Mouse (Mus musculus): ENCODE data around the gene Prkce. TPM values are rescaled to one million over a fixed set of nuclear protein-coding genes. Genes with fewer than 3 reads are reported as not detected.

Prkce gene
- polyA plus RNA-seq, 1 experiment from 2014 or later = 1.9 TPM

- Histone ChIP-seq H3K4me3 (no peak overlapping the region), H3K4me2 (peak overlapping the region; percentile 43), H3K9me3 (replicated peaks) (no peaks in the 10 kb centered on the region), H3K9ac (no peak overlapping the region), H3K36me3 (no peaks in the 10 kb centered on the region), H3K27ac (no peak overlapping the region), H3K27me3 (replicated peaks) (peaks cover 6% of the 10 kb centered on the region; the same call in 1 of the 2 replicates), H3K4me1 (peaks cover 23% of the 10 kb centered on the region)
- 17% methylated on average over 17 of the region's 17 CpGs for WGBS (ENCODE audit: insufficient replicate concordance)
- no peak for ATAC-seq
Measured at GRCm38 (mm10) chr17:86208057-86208820, 40.7 kb downstream of the Prkce start.

GRCm38 (mm10) chr17:86208821-86209186, 41.2 kb downstream of the Prkce start:
- H3K9me3 ChIP-seq (replicated peaks) = no peaks in the 10 kb centered on the region
- ATAC-seq = no peak
- no peaks in the 10 kb centered on the region for H3K36me3 ChIP-seq
- WGBS (ENCODE audit: insufficient replicate concordance) = 62% methylated on average over 5 of the region's 5 CpGs
- H3K9ac ChIP-seq = no peak overlapping the region
- no peak overlapping the region for H3K4me2 ChIP-seq
- H3K4me1 ChIP-seq = peaks cover 18% of the 10 kb centered on the region
- no peak overlapping the region for H3K4me3 ChIP-seq
- H3K27me3 ChIP-seq (replicated peaks) = peaks cover 6% of the 10 kb centered on the region; the same call in 1 of the 2 replicates
- H3K27ac ChIP-seq = no peak overlapping the region

- H3K4me2 ChIP-seq = no peak overlapping the region
- H3K36me3 ChIP-seq = no peaks in the 10 kb centered on the region
- no peak overlapping the region for H3K4me3 ChIP-seq
- H3K9ac ChIP-seq = no peak overlapping the region
- H3K9me3 ChIP-seq (replicated peaks) = no peaks in the 10 kb centered on the region
- H3K4me1 ChIP-seq = peaks cover 18% of the 10 kb centered on the region
- peaks cover 6% of the 10 kb centered on the region; the same call in 1 of the 2 replicates for H3K27me3 ChIP-seq (replicated peaks)
- WGBS (ENCODE audit: insufficient replicate concordance) = 66% methylated on average over 13 of the region's 13 CpGs
- no peak overlapping the region for H3K27ac ChIP-seq
- no peak for ATAC-seq
Measured at GRCm38 (mm10) chr17:86209680-86210251, 42.2 kb downstream of the Prkce start.

- 69% methylated on average over 3 of the region's 3 CpGs for WGBS (ENCODE audit: insufficient replicate concordance)
- H3K4me3 ChIP-seq = no peak overlapping the region
- H3K9me3 ChIP-seq (replicated peaks) = no peaks in the 10 kb centered on the region
- no peaks in the 10 kb centered on the region for H3K36me3 ChIP-seq
- ATAC-seq = no peak
- no peak overlapping the region for H3K27ac ChIP-seq
- H3K4me2 ChIP-seq = no peak overlapping the region
- H3K27me3 ChIP-seq (replicated peaks) = no peaks in the 10 kb centered on the region; the same call in 1 of the 2 replicates
- no peak overlapping the region for H3K9ac ChIP-seq
- H3K4me1 ChIP-seq = peaks cover 13% of the 10 kb centered on the region
Measured at GRCm38 (mm10) chr17:86212204-86212603, 44.6 kb downstream of the Prkce start.

- no peaks in the 10 kb centered on the region; the same call in 1 of the 2 replicates for H3K27me3 ChIP-seq (replicated peaks)
- H3K4me2 ChIP-seq = no peak overlapping the region
- H3K9ac ChIP-seq = no peak overlapping the region
- no peak overlapping the region for H3K27ac ChIP-seq
- no peaks in the 10 kb centered on the region for H3K36me3 ChIP-seq
- 32% methylated on average over 9 of the region's 9 CpGs for WGBS (ENCODE audit: insufficient replicate concordance)
- H3K9me3 ChIP-seq (replicated peaks) = no peaks in the 10 kb centered on the region
- H3K4me3 ChIP-seq = no peak overlapping the region
- ATAC-seq = no peak
- no peaks in the 10 kb centered on the region for H3K4me1 ChIP-seq
Measured at GRCm38 (mm10) chr17:86214285-86214684, 46.7 kb downstream of the Prkce start.

GRCm38 (mm10) chr17:86214741-86215140, 47.2 kb downstream of the Prkce start:
- WGBS (ENCODE audit: insufficient replicate concordance) = 68% methylated on average over 14 of the region's 14 CpGs

GRCm38 (mm10) chr17:86215771-86216170, 48.2 kb downstream of the Prkce start:
- H3K9ac ChIP-seq = no peak overlapping the region
- H3K4me1 ChIP-seq = no peaks in the 10 kb centered on the region
- H3K9me3 ChIP-seq (replicated peaks) = no peaks in the 10 kb centered on the region
- no peak overlapping the region for H3K27ac ChIP-seq
- no peak overlapping the region for H3K4me3 ChIP-seq
- no peaks in the 10 kb centered on the region; the same call in 1 of the 2 replicates for H3K27me3 ChIP-seq (replicated peaks)
- no peak overlapping the region for H3K4me2 ChIP-seq
- 59% methylated on average over 7 of the region's 7 CpGs for WGBS (ENCODE audit: insufficient replicate concordance)
- peak; percentile 37; the same call in 1 of the 2 replicates for ATAC-seq
- no peaks in the 10 kb centered on the region for H3K36me3 ChIP-seq

More at GRCm38 (mm10) chr17:86214741-86215140, 47.2 kb downstream of the Prkce start:
- H3K27me3 ChIP-seq (replicated peaks) = no peaks in the 10 kb centered on the region; the same call in 1 of the 2 replicates
- no peak overlapping the region for H3K4me2 ChIP-seq
- H3K9ac ChIP-seq = no peak overlapping the region
- no peaks in the 10 kb centered on the region for H3K4me1 ChIP-seq
- H3K27ac ChIP-seq = no peak overlapping the region
- no peaks in the 10 kb centered on the region for H3K36me3 ChIP-seq
- no peak for ATAC-seq
- H3K4me3 ChIP-seq = no peak overlapping the region
- H3K9me3 ChIP-seq (replicated peaks) = no peaks in the 10 kb centered on the region

GRCm38 (mm10) chr17:86217468-86217867, 49.9 kb downstream of the Prkce start:
- Histone ChIP-seq H3K4me2 (no peak overlapping the region), H3K27me3 (replicated peaks) (no peaks in the 10 kb centered on the region; the same call in 1 of the 2 replicates), H3K36me3 (no peaks in the 10 kb centered on the region), H3K9me3 (replicated peaks) (no peaks in the 10 kb centered on the region), H3K27ac (no peak overlapping the region), H3K4me3 (no peak overlapping the region), H3K4me1 (no peaks in the 10 kb centered on the region), H3K9ac (no peak overlapping the region)
- ATAC-seq = no peak
- WGBS (ENCODE audit: insufficient replicate concordance) = 66% methylated on average over 5 of the region's 5 CpGs

- no peak for ATAC-seq
- Histone ChIP-seq H3K4me2 (no peak overlapping the region), H3K4me1 (no peaks in the 10 kb centered on the region), H3K9ac (no peak overlapping the region), H3K9me3 (replicated peaks) (no peaks in the 10 kb centered on the region), H3K27me3 (replicated peaks) (no peaks in the 10 kb centered on the region; the same call in 1 of the 2 replicates), H3K36me3 (no peaks in the 10 kb centered on the region), H3K4me3 (no peak overlapping the region), H3K27ac (no peak overlapping the region)
- 51% methylated on average over 11 of the region's 11 CpGs for WGBS (ENCODE audit: insufficient replicate concordance)
Measured at GRCm38 (mm10) chr17:86218553-86218952, 51.0 kb downstream of the Prkce start.

- no peaks in the 10 kb centered on the region for H3K36me3 ChIP-seq
- H3K9me3 ChIP-seq (replicated peaks) = no peaks in the 10 kb centered on the region
- WGBS (ENCODE audit: insufficient replicate concordance) = 67% methylated on average over 10 of the region's 10 CpGs
Measured at GRCm38 (mm10) chr17:86225488-86226186, 58.1 kb downstream of the Prkce start.

GRCm38 (mm10) chr17:86226198-86226597, 58.6 kb downstream of the Prkce start:
- H3K4me1 ChIP-seq = no peaks in the 10 kb centered on the region
- no peak overlapping the region for H3K4me2 ChIP-seq
- H3K27ac ChIP-seq = no peak overlapping the region
- H3K27me3 ChIP-seq (replicated peaks) = no peaks in the 10 kb centered on the region
- H3K4me3 ChIP-seq = no peak overlapping the region
- no peaks in the 10 kb centered on the region for H3K36me3 ChIP-seq
- no peaks in the 10 kb centered on the region for H3K9me3 ChIP-seq (replicated peaks)
- 63% methylated on average over 8 of the region's 8 CpGs for WGBS (ENCODE audit: insufficient replicate concordance)
- ATAC-seq = no peak
- no peak overlapping the region for H3K9ac ChIP-seq

More at GRCm38 (mm10) chr17:86225488-86226186, 58.1 kb downstream of the Prkce start:
- Histone ChIP-seq H3K9ac (no peak overlapping the region), H3K4me3 (no peak overlapping the region), H3K4me1 (no peaks in the 10 kb centered on the region), H3K4me2 (no peak overlapping the region), H3K27me3 (replicated peaks) (no peaks in the 10 kb centered on the region), H3K27ac (no peak overlapping the region)
- no peak for ATAC-seq

- H3K27ac ChIP-seq = no peak overlapping the region
- WGBS (ENCODE audit: insufficient replicate concordance) = 74% methylated on average over 7 of the region's 7 CpGs
- no peak overlapping the region for H3K4me3 ChIP-seq
- H3K9ac ChIP-seq = no peak overlapping the region
- H3K4me2 ChIP-seq = no peak overlapping the region
- ATAC-seq = no peak
- no peaks in the 10 kb centered on the region for H3K9me3 ChIP-seq (replicated peaks)
- H3K27me3 ChIP-seq (replicated peaks) = no peaks in the 10 kb centered on the region
- no peaks in the 10 kb centered on the region for H3K36me3 ChIP-seq
- no peaks in the 10 kb centered on the region for H3K4me1 ChIP-seq
Measured at GRCm38 (mm10) chr17:86226635-86227034, 59.0 kb downstream of the Prkce start.

Measured in liver, embryonic 12.5 days (tissue).